Mouse (Mus musculus) megakaryocyte, embryonic 14.5 days (primary cell): Measurements from ENCODE around the gene Tmem216. TPM values are rescaled to one million over a fixed set of nuclear protein-coding genes. Genes with fewer than 3 reads are reported as not detected.

Source experiments
- H3K27me3 ChIP-seq: replicated peaks from 2 replicates; pipeline ENCODE3; 2012; ENCODE audit warnings: inconsistent platforms
- H3K36me3 ChIP-seq: replicated peaks from 2 replicates; pipeline ENCODE3; 2012; ENCODE audit warnings: low read length, inconsistent platforms, mixed read lengths
- H3K4me1 ChIP-seq: 2 replicates; pipeline ENCODE4 v1.6.1; 2012; ENCODE audit warnings: inconsistent platforms
- H3K4me3 ChIP-seq: replicated peaks from 2 replicates; pipeline ENCODE3; 2012; ENCODE audit warnings: moderate library complexity, mild to moderate bottlenecking, inconsistent platforms
- H3K9me3 ChIP-seq: 2 replicates; pipeline ENCODE4 v1.6.1; 2012; ENCODE audit warnings: inconsistent platforms
- FLI1 ChIP-seq: IDR thresholded peaks from 2 replicates; pipeline ENCODE4 v1.6.1; 2012; ENCODE audit warnings: low read length, inconsistent platforms, mixed read lengths
- GATA1 ChIP-seq: IDR thresholded peaks from 3 replicates; pipeline ENCODE4 v1.6.1; 2012; ENCODE audit warnings: mixed read lengths, low read length, inconsistent platforms, borderline replicate concordance
- polyA plus RNA-seq: library from polyadenylated mRNA; stranded (reverse); fragments of >175 nt; gene quantifications from 2 replicates; pipeline ENCODE4 v1.2.3, GENCODE M21; 2012; ENCODE audit warnings: low replicate concordance; ENCODE audit not compliant: insufficient read depth

Gene Tmem216
- polyA plus RNA-seq: 0.85 and 2.7 TPM in 2 replicates

DNA sequence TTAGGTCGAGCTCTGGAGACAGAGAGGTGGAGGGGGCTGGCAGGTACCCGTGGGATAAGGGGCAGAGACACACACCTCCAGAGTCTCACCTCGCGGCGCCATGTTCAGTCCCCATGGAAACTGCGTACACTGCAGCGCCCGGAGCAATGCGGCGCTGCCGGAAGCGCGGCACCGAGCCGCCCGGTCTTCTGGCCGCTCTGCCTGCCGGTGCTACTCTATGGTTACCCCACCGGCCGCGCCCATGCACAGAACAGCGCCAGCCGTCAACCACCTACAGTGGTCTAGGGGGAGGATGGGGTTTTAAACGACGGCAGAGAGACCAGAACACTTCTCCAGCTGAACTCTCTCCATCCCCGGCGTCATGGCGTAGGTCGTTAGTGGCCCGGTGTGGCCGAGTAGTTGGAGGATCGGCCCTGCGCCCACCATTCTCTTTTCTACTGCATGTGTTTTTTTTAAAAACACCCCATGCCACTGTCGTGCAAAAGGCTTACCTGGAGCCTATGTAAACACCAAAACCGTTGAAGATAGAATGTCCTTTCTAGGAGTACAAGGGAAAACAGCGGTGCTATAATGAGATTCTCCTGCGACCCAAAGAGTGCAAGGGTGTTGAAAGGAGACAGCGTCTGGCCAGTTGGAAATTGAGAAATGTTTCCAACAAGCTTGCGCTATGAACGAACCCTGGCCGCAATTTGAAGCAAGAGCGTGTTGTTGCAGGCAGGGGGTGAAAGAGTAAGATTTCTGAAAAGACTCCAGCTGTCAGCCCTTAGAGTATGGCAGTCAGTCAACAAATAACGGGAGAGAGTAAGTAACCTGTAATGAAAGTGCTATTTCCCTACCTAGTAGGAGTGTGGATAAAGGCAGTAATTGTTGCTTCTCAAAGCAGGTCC, at the start of gene Tmem216:
Gene Tmem216 (minus strand): TSS at position 615 of the 887 bp plus-strand sequence.
- H3K27me3 ChIP-seq: no peaks in the 10 kb centered on the region
- no peak for TF ChIP-seq FLI1
- TF ChIP-seq GATA1: no peak
- peaks cover 32% of the 10 kb centered on the region for H3K4me1 ChIP-seq
- peaks cover 31% of the 10 kb centered on the region for H3K36me3 ChIP-seq
- no peaks in the 10 kb centered on the region for H3K9me3 ChIP-seq
- peak within 1 kb of the TSS; percentile 92 for H3K4me3 ChIP-seq

DNA sequence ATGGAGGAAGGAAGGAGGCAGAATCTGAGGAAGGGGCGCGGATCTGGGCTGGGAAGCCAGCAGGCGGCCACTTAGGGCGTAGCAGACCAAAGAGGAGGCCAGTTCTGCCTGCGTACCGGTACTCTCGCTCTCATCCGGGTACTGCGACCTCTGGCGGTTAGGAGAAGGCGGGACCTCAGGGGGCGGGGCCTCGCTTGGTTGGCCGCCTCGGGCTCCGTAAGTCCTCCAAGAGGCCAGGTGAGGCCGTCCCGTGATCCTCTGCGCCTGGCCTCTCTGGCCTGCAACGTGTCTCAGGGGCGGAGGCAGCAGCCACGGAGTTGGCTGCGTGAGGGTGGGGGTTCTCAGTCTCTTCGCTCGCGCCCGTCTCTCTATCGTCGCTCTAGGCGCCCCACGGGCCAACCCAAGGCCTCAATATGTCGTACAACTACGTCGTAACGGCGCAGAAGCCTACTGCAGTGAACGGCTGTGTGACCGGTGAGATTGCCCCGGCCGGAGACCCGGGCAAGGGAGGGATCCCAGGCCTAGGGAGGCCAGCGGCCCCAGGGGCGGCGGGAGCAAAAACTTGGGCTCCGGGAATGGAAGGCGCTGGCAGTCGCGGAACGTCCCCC, 49.4 kb upstream of the Tmem216 start, which contains the start of the genes Ddb1 and Tkfc:
Gene Ddb1 (plus strand): TSS at position 35 of the 608 bp plus-strand sequence.
Gene Tkfc (minus strand): TSS at position 362 of the 608 bp plus-strand sequence.
- TF ChIP-seq GATA1 (no peak), FLI1 (no peak)
- Histone ChIP-seq H3K4me1 (peaks cover 75% of the 10 kb centered on the region), H3K9me3 (no peaks in the 10 kb centered on the region), H3K4me3 (peak within 1 kb of the TSS; percentile 97), H3K27me3 (no peaks in the 10 kb centered on the region), H3K36me3 (peaks cover 50% of the 10 kb centered on the region)

DNA sequence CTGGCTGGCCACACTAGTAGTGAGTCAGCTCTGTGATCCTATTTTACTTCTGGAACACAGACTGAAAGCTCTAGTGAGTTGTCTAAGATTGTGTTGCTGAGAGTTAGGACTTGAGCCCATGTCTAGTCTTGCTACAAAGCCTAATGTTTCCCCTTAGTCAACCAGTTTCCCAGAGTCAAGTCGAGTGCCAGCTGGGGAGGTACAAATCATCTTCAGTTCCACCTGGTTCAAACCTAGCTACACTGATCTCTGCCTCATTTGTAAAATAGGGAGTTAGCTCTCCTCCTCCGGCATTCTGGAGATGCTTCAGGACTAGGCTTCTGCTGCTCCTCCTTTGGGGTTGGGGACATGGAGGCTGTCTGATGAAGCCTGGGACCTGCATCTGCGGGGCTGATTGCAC, 48.5 kb upstream of the Tmem216 start:
- peak overlapping the region; percentile 97 for H3K4me3 ChIP-seq
- no peaks in the 10 kb centered on the region for H3K27me3 ChIP-seq
- H3K9me3 ChIP-seq: no peaks in the 10 kb centered on the region
- TF ChIP-seq FLI1 (no peak), GATA1 (no peak)
- peaks cover 50% of the 10 kb centered on the region for H3K36me3 ChIP-seq
- H3K4me1 ChIP-seq: peaks cover 80% of the 10 kb centered on the region

DNA sequence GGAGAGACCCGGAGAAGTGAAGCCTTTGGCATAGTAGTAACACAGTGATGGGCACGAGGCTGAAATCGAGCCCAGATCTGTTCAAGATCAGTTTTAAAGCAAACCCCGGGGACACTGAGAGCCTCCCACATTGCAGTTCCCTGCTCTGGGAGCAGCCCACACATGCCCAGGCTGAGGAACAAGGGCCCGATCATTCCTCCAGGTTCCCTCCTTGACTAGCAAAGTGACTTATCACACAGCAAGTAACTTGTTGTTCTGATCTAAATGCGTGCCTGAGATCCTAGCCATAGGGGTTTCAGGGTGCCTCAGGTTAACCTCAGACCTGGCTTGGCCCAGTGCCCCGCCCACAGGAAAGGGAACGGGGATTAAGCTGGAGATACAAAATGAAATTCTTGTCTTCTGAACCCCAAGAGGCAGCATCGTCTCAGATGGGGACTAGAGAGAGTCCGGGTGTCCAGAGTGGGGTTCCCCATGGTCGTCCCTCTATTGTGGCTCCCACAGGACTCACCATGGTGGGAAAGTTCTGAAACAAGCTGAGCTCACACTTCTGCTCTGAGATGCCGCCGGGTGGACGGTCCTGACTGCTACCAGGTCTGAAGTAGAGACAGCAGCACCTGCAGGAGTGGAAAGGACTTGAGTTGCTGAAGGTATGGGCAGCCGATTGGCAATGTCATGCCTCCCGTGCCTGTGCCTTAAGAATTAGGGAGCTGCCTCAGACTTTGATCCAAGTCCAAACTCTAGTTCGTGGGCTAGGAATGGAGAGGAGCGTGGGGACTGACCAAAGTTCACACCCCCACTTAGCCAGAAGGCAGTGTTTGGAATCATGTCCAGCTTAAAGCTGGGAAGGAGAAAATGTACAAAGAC, 47.9 kb upstream of the Tmem216 start:
- Histone ChIP-seq H3K4me3 (peak overlapping the region; percentile 70), H3K36me3 (peaks cover 50% of the 10 kb centered on the region), H3K9me3 (no peaks in the 10 kb centered on the region), H3K4me1 (peaks cover 83% of the 10 kb centered on the region), H3K27me3 (no peaks in the 10 kb centered on the region)
- TF ChIP-seq GATA1 (no peak), FLI1 (no peak)

DNA sequence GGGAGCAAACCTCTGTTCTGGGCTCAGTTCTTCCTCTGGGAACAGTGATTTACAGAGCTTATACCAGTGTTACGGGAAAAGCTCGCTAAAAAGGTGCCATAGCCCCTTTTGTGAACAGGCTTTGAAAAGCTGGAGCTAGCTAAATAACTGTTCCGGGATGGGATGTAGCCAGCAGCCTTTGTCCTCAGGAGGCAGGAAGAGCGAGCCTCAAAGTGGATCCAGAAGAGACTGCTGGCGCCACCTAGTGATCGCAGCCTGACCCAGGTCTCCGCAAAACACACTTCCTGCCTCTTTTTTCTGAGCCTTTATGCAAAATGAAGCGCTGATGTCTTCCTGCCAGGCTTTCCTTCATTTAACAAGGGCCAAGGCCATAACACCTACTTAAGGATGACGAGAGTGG, 46.7 kb upstream of the Tmem216 start:
- H3K4me1 ChIP-seq: peaks cover 89% of the 10 kb centered on the region

DNA sequence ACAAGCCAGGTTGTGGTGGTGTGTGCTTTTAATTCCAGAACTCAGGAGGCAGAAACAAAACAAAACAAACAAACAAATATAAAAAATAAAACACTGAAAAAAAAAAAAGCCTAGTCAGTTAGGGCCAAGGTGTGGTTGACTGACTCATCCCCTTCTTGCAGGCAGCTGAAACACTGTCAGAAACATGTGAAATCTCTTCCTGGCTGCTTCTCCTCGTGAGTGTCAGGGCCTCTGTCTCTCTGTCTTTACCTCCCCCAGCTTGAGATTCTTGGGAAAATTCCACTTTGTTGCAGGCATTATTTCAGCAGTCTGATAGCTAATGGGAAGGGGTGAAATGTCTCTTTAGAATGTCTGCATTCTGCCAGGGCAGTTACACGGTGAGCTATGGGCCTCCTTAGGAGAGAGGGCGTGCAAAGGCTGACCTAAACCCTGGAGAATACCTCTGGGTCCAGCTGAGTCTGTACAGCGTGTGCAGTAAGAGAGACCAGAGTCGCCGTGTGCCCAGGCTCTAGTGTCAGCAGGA, 46.3 kb upstream of the Tmem216 start:
- TF ChIP-seq FLI1 (no peak), GATA1 (no peak)
- Histone ChIP-seq H3K4me1 (peaks cover 84% of the 10 kb centered on the region), H3K36me3 (peaks cover 50% of the 10 kb centered on the region), H3K4me3 (peak overlapping the region; percentile 86), H3K27me3 (no peaks in the 10 kb centered on the region), H3K9me3 (no peaks in the 10 kb centered on the region)

More for the DNA sequence above, 46.7 kb upstream of the Tmem216 start:
- Histone ChIP-seq H3K27me3 (no peaks in the 10 kb centered on the region), H3K9me3 (no peaks in the 10 kb centered on the region), H3K36me3 (peaks cover 50% of the 10 kb centered on the region), H3K4me3 (peak overlapping the region; percentile 86)
- TF ChIP-seq FLI1 (no peak), GATA1 (no peak)

DNA sequence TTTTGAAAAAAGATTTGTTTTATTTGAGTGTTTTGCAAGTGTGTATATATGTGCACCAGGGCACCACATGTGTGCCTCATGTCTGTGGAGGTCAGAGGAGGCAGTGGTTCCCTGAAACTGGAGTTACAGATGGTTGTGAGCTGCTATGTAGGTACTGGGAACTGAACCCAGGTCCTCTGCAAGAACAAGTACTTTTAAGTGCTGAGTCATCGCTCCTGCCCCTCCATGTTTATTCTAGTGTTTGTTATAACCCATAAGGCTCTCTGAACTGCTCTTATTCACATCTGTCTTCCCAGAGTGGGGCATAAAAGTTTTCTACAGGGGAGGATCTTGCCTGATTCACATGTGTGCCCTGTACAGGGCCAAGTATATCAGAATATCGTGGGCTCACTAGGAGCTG, 43.6 kb upstream of the Tmem216 start:
- Histone ChIP-seq H3K36me3 (peaks cover 68% of the 10 kb centered on the region), H3K4me3 (no peak overlapping the region), H3K27me3 (no peaks in the 10 kb centered on the region), H3K9me3 (no peaks in the 10 kb centered on the region), H3K4me1 (peaks cover 68% of the 10 kb centered on the region)
- TF ChIP-seq GATA1 (no peak), FLI1 (no peak)

DNA sequence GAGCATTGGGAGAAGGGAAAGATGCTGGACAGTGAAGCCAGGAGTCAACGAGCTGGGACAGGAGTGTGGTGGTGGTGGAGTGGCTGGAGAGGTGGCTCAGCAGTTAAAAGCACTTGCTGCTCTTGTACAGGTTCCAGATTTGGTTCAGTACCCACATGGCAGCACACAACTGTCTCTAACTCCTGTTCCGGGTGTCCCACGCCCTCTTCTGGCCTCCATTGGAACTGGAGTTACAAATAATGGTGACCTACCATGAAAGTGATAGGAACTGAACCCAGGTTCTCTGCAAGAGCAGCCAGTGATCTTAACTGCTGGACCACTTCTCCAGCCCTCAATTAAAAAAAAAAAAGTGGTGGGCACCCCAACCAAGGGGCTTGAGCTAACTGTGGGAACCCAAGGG, 42.1 kb upstream of the Tmem216 start:
- Histone ChIP-seq H3K4me3 (no peak overlapping the region), H3K27me3 (no peaks in the 10 kb centered on the region), H3K36me3 (peaks cover 80% of the 10 kb centered on the region), H3K9me3 (no peaks in the 10 kb centered on the region), H3K4me1 (peaks cover 58% of the 10 kb centered on the region)
- TF ChIP-seq FLI1 (no peak), GATA1 (no peak)
